Mouse (Mus musculus): ENCODE results near the gene Stil. TPM values are rescaled to one million over a fixed set of nuclear protein-coding genes. Genes with fewer than 3 reads are reported as not detected.

The Stil gene
- 1 to 10 TPM in 1 of 2 experiments, under 1 TPM in 1; 0.14 to 1.3 TPM for polyA plus RNA-seq (2012; fragmentation: generic; extraction: Trizol)

GRCm38 (mm10) chr4:114999773-115000428, at the start of gene Stil:
Gene Stil (plus strand): TSS chr4:115000159.

GRCm38 (mm10) chr4:114986591-114987432, 13.1 kb upstream of the Stil start, which contains the start of gene Cmpk1:
Gene Cmpk1 (minus strand): TSS chr4:114987241.

GRCm38 (mm10) chr4:115056371-115056920, 56.5 kb downstream of the Stil start, which contains the start of gene Tal1:
Gene Tal1 (plus strand): TSS chr4:115056426.

GRCm38 (mm10) chr4:115088611-115089338, 88.8 kb downstream of the Stil start, which contains the start of gene Pdzk1ip1:
Gene Pdzk1ip1 (plus strand): TSS chr4:115088708.

Other genes with a start within 250 kb of the Stil start
- gene Gm12830, start 178.4 kb upstream of the Stil start, polyA plus RNA-seq (2012; fragmentation: generic; extraction: Trizol), result not detected
- gene Foxd2, start 91.3 kb upstream of the Stil start, polyA plus RNA-seq (2012; fragmentation: generic; extraction: Trizol), result 1 to 10 TPM in 1 of 2 experiments, under 1 TPM in 1; 0.54 to 1.7 TPM
- not detected for gene Foxe3, start 74.1 kb upstream of the Stil start, polyA plus RNA-seq (2012; fragmentation: generic; extraction: Trizol)
- gene Cmpk1, start 12.9 kb upstream of the Stil start, polyA plus RNA-seq (2012; fragmentation: generic; extraction: Trizol), result 10 to 100 TPM in 1 of 2 experiments, 1 to 10 TPM in 1; 2.9 to 10.0 TPM
- gene Tal1, start 56.3 kb downstream of the Stil start, polyA plus RNA-seq (2012; fragmentation: generic; extraction: Trizol), result under 1 TPM; 0.01 to 0.02 TPM
- gene Pdzk1ip1, start 88.5 kb downstream of the Stil start, polyA plus RNA-seq (2012; fragmentation: generic; extraction: Trizol), result 1 to 10 TPM in 1 of 2 experiments, under 1 TPM in 1; 0.18 to 4.6 TPM
- gene Cyp4x1, start 134.1 kb downstream of the Stil start, polyA plus RNA-seq (2012; fragmentation: generic; extraction: Trizol), result not detected
- not detected for gene Cyp4a29, start 241.9 kb downstream of the Stil start, polyA plus RNA-seq (2012; fragmentation: generic; extraction: Trizol)